Mouse (Mus musculus) right cerebral cortex, postnatal 14 days (tissue): ENCODE measurements around the gene Sardh.

ENCODE experiments used
- DNase-seq: peaks from one replicate; pipeline ENCODE4 v3.0.0; 2022

Gene Sardh

GRCm38 (mm10) chr2:27248211-27248610, at the start of gene Sardh:
TSS of gene Sardh (minus strand) at chr2:27248337.
- DNase-seq: peak; percentile 2

GRCm38 (mm10) chr2:27296656-27297406, 48.7 kb upstream of the Sardh start:
- DNase-seq: no peak

- no peak for DNase-seq
These were observed 46.6 kb upstream of the Sardh start for GRCm38 (mm10) chr2:27294777-27295176.

- peak; percentile 87 for DNase-seq
These were observed 40.9 kb upstream of the Sardh start for GRCm38 (mm10) chr2:27289019-27289418.

GRCm38 (mm10) chr2:27286971-27287710, 39.0 kb upstream of the Sardh start:
- DNase-seq: no peak

- no peak for DNase-seq
These were observed 36.3 kb upstream of the Sardh start for GRCm38 (mm10) chr2:27284441-27284840.

GRCm38 (mm10) chr2:27281771-27282170, 33.6 kb upstream of the Sardh start:
- no peak for DNase-seq

- peak; percentile 75 for DNase-seq
These were observed 32.9 kb upstream of the Sardh start for GRCm38 (mm10) chr2:27280920-27281611.

GRCm38 (mm10) chr2:27278859-27279258, 30.7 kb upstream of the Sardh start:
- no peak for DNase-seq

- DNase-seq: no peak
These were observed 20.2 kb upstream of the Sardh start for GRCm38 (mm10) chr2:27268325-27268724.

GRCm38 (mm10) chr2:27265819-27266218, 17.7 kb upstream of the Sardh start:
- no peak for DNase-seq

- DNase-seq: no peak
These were observed 14.8 kb upstream of the Sardh start for GRCm38 (mm10) chr2:27262984-27263383.

GRCm38 (mm10) chr2:27251434-27251833, 3.3 kb upstream of the Sardh start:
- DNase-seq: peak; percentile 1

- no peak for DNase-seq
These were observed 662 bp downstream of the Sardh start for GRCm38 (mm10) chr2:27247487-27247863.

GRCm38 (mm10) chr2:27246712-27247486, 1.2 kb downstream of the Sardh start:
- DNase-seq: peak; percentile 75

- DNase-seq: no peak
These were observed 2.2 kb downstream of the Sardh start for GRCm38 (mm10) chr2:27245947-27246346.

GRCm38 (mm10) chr2:27237342-27237741, 10.8 kb downstream of the Sardh start:
- peak; percentile 60 for DNase-seq

GRCm38 (mm10) chr2:27235729-27236128, 12.4 kb downstream of the Sardh start:
- DNase-seq: peak; percentile 82

- DNase-seq: no peak
These were observed 15.8 kb downstream of the Sardh start for GRCm38 (mm10) chr2:27232376-27232775.

- no peak for DNase-seq
These were observed 18.5 kb downstream of the Sardh start for GRCm38 (mm10) chr2:27229481-27230105.

- DNase-seq: no peak
These were observed 19.2 kb downstream of the Sardh start for GRCm38 (mm10) chr2:27228809-27229480.

GRCm38 (mm10) chr2:27226572-27226971, 21.6 kb downstream of the Sardh start:
- DNase-seq: peak; percentile 54
